Mouse (Mus musculus) layer of hippocampus, adult 9-11 months (tissue): ENCODE results near the gene Gm26566.
"Not testable (repeated sequence)": the region's sequence is repeated elsewhere in the genome, so short reads cannot be mapped to it uniquely, and the experiment has no call there.

Source experiments
- DNase-seq: peaks from one replicate; pipeline ENCODE4 v3.0.0; 2022

Gene Gm26566

DNA sequence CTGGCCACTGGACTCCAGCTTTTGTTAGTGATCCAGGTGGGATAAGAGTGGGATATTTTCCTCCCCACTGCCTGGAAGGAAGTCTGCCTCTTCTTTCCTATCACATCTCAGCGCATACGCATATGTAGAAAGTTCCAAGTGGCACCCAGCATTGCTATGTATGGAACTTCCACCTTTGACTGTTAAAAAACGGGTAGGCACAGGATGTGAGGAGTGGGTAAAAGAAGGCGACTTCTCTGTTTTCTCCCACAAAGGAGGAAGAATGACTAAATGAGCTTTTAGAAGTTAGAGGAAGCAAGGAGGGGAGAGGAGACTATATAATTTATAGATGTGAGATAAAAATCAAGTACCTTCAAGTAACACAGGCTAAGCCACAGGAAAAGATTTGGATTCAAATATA, 19.8 kb downstream of the Gm26566 start:
- DNase-seq: no peak

- DNase-seq: no peak
Measured at GRCm38 (mm10) chr4:88742771-88743371, 21.3 kb downstream of the Gm26566 start.

GRCm38 (mm10) chr4:88744207-88744606, 22.6 kb downstream of the Gm26566 start:
- no peak for DNase-seq

DNA sequence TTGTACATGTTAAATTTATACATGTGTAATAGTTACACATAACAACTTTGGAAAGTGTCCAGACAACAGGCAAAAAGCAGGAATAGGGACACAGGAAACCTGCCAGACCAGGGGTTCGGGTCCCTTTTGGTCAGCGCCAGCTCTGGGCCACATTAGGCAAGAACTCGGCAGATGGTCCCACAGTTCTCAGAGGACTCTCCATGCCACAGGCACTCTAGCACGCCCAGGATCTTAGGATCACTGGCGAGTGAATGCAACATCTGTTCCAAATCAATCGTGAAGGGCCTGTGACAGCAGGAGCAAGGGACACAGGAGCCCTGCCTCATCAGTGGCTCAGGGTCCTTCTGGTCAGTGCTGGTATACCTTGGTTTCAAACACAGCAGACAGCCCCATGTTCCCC, 28.3 kb downstream of the Gm26566 start:
- no peak for DNase-seq

DNA sequence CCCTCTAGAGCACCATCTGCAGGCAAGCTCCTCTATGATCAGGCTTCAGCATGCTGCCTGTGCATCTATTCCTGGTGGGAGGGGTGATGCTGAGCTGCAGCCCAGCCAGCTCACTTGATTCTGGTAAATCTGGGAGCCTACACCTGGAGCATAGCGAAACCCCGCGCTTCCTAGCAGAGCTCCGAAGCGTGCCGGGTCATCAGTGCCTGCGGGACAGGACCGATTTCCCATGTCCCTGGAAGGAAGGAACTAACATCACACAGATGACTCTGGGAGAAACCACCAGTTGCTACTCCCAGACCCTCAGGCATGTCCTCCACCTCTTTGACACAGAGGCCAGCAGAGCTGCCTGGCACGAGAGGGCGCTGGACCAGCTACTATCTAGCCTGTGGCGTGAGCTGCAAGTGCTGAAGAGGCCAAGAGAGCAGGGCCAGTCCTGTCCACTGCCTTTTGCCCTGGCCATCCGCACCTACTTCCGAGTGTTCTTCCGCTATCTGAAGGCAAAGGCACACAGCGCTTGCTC, 33.3 kb downstream of the Gm26566 start, which contains the start of gene Gm13271:
TSS of gene Gm13271 (plus strand) at position 51 of the 523 bp plus-strand sequence.
- DNase-seq: peak; percentile 78

DNA sequence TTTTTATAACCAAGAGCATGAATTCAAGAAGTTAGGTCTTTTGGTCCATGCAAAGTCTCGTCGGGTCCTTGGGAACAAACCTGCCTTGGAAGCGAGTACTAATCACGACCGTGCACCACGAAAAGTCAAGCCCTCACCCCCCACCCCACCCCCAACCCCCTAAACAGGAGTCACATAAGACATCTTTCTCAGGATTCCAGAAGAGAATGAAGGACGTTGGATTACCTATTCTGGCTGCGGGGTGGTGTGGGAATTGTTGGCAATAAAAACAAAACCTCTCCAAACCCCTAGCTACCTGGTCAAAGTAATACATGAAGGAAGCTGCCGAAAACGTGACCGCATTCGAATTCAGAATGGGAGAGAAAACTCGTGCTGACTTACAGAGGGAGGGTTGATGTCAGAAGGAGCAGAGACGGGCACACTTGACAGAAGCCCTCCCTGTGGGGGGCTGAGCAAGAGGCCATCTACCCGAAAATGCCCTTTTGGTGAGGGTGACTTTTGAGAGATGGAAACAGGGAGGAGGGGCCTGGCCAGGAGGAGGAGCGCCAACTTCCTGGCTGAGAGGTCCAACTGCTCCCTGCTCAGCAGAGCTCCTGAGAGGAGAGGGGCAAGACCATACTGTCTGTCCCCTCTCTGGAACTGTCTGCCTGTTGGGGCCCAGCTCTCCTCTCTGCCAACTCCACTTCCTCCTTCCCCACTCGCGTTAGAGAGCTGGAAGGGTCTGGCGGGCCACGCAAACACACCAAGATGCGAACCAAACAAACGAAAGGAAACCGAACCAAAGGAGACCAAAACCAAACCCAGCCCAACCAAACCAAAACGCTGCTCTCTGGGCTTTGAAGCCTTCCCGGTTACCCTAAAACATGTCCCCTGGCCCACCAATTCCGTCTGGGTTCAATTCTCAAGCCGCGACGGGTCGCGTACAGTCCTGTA, 35.2 kb downstream of the Gm26566 start:
- not testable (repeated sequence) for DNase-seq

DNA sequence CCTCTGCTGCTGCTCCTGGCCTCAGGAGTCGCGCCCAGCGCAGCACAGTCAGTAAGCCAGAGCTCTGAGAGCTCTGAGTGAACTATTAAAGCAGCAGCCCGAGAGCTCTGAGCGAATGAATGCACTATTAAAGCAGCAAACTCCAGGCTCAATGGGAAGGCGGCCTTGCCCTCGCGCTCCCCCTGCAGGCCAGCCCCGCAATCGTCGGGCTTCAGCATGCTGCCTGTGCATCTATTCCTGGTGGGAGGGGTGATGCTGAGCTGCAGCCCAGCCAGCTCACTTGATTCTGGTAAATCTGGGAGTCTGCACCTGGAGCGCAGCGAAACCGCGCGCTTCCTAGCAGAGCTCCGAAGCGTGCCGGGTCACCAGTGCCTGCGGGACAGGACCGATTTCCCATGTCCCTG, 36.0 kb downstream of the Gm26566 start:
- DNase-seq: peak; percentile 93

DNA sequence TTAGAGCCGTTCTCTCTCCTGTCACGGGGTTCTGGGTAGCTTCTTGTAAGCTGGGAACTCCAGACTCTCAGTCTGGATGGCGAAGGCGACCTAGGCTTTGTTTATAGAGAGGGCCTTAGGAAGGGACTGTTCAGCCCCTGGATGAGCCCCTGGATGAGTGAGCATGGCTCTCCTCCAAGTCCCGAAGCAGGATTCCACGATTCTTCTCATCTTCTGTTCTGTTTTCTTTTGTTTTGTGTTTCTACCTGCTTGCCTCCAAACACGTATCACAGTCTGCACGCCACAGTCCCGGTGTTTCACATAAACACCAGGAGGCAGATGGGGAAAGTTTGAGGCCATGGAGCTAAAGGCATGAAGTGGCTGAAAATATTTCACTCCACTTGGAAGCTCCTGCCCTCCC, 37.1 kb downstream of the Gm26566 start:
- peak; percentile 19 for DNase-seq

- peak; percentile 29 for DNase-seq
Measured at GRCm38 (mm10) chr4:88759610-88760268, 38.1 kb downstream of the Gm26566 start, which contains the start of gene Gm13283. Gm13283 (plus strand) TSS chr4:88760119.

DNA sequence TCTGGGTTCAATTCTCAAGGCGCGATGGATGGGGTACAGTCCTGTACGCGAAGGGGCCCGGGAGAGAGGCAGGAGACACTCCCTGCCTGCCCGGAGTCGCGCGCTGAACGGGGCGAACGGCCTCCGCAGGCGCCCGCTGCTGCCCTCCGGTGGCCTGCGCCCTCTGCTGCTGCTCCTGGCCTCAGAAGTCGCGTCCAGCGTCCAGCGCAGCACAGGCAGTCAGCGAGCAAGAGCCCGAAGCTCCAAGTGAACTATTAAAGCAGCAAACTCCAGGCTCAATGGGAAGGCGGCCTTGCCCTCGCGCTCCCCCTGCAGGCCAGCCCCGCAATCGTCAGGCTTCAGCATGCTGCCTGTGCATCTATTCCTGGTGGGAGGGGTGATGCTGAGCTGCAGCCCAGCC, 38.8 kb downstream of the Gm26566 start:
- DNase-seq: peak; percentile 69

GRCm38 (mm10) chr4:88761776-88762175, 40.2 kb downstream of the Gm26566 start:
- peak; percentile 79 for DNase-seq

GRCm38 (mm10) chr4:88762341-88762740, 40.7 kb downstream of the Gm26566 start:
- peak; percentile 14 for DNase-seq

GRCm38 (mm10) chr4:88763384-88764018, 41.9 kb downstream of the Gm26566 start:
- peak; percentile 51 for DNase-seq
